Mouse (Mus musculus): ENCODE data around the gene Vmn2r68. TPM values are rescaled to one million over a fixed set of nuclear protein-coding genes. Genes with fewer than 3 reads are reported as not detected.

The Vmn2r68 gene
- not detected for polyA plus RNA-seq (2017; shearing (Covaris generic))

GRCm38 (mm10) chr7:85237683-85238082 is at the start of gene Vmn2r68:
Gene Vmn2r68 (minus strand): TSS chr7:85237783.

Other genes with a start within 250 kb of the Vmn2r68 start
- 0.02 TPM for gene Vmn2r66, start 225.5 kb downstream of the Vmn2r68 start, polyA plus RNA-seq (2017; shearing (Covaris generic))
- not detected for gene Vmn2r67, start 81.8 kb downstream of the Vmn2r68 start, polyA plus RNA-seq (2017; shearing (Covaris generic))
- gene Vmn2r69, start 178.1 kb upstream of the Vmn2r68 start, polyA plus RNA-seq (2017; shearing (Covaris generic)) = not detected